Mouse (Mus musculus) telencephalon, adult 2 months (tissue): ENCODE measurements around the gene Kcnh6.
A peak's percentile ranks its signal among the peaks of the same experiment; 100 is the strongest.
"Not testable (repeated sequence)": the region's sequence is repeated elsewhere in the genome, so short reads cannot be mapped to it uniquely, and the experiment has no call there.

Experiments used
- DNase-seq: peaks from one replicate; pipeline ENCODE4 v3.0.0-alpha.2; 2011; ENCODE audit warnings: low read depth, low spot score

The Kcnh6 gene

GRCm38 (mm10) chr11:106013556-106014225, 5.8 kb downstream of the Kcnh6 start:
- DNase-seq: peak; percentile 40

- DNase-seq: peak; percentile 54
Measured at GRCm38 (mm10) chr11:106016440-106016839, 8.5 kb downstream of the Kcnh6 start.

- DNase-seq: peak; percentile 36
Measured at GRCm38 (mm10) chr11:106020051-106020763, 12.3 kb downstream of the Kcnh6 start.

- DNase-seq: no peak
Measured at GRCm38 (mm10) chr11:106025774-106026173, 17.9 kb downstream of the Kcnh6 start.

- peak; percentile 21 for DNase-seq
Measured at GRCm38 (mm10) chr11:106026465-106027151, 18.7 kb downstream of the Kcnh6 start.

- no peak for DNase-seq
Measured at GRCm38 (mm10) chr11:106027607-106028006, 19.7 kb downstream of the Kcnh6 start.

- DNase-seq: not testable (repeated sequence)
Measured at GRCm38 (mm10) chr11:106032074-106032473, 24.1 kb downstream of the Kcnh6 start.

GRCm38 (mm10) chr11:106033491-106033919, 25.6 kb downstream of the Kcnh6 start:
- DNase-seq: peak; percentile 31

- DNase-seq: no peak
Measured at GRCm38 (mm10) chr11:106034986-106035385, 27.1 kb downstream of the Kcnh6 start.

GRCm38 (mm10) chr11:106036548-106037417, 28.9 kb downstream of the Kcnh6 start, which contains the start of gene Dcaf7:
Gene Dcaf7 (plus strand): TSS chr11:106036872.
- peak; percentile 97 for DNase-seq

- peak; percentile 90 for DNase-seq
Measured at GRCm38 (mm10) chr11:106037418-106037751, 29.5 kb downstream of the Kcnh6 start.

GRCm38 (mm10) chr11:106044349-106044748, 36.4 kb downstream of the Kcnh6 start:
- no peak for DNase-seq

- no peak for DNase-seq
Measured at GRCm38 (mm10) chr11:106045256-106045655, 37.3 kb downstream of the Kcnh6 start.

GRCm38 (mm10) chr11:106045780-106046179, 37.9 kb downstream of the Kcnh6 start:
- DNase-seq: no peak

GRCm38 (mm10) chr11:106046584-106046983, 38.7 kb downstream of the Kcnh6 start:
- no peak for DNase-seq

- DNase-seq: no peak
Measured at GRCm38 (mm10) chr11:106053921-106054320, 46.0 kb downstream of the Kcnh6 start.

GRCm38 (mm10) chr11:106054600-106054999, 46.7 kb downstream of the Kcnh6 start:
- no peak for DNase-seq

- DNase-seq: no peak
Measured at GRCm38 (mm10) chr11:106055341-106055740, 47.4 kb downstream of the Kcnh6 start.

GRCm38 (mm10) chr11:106056819-106057491, 49.0 kb downstream of the Kcnh6 start:
- DNase-seq: no peak

- DNase-seq: no peak
Measured at GRCm38 (mm10) chr11:106058020-106058419, 50.1 kb downstream of the Kcnh6 start.

GRCm38 (mm10) chr11:106060549-106060948, 52.6 kb downstream of the Kcnh6 start:
- no peak for DNase-seq
